Mouse (Mus musculus): Measurements from ENCODE around the gene Ndufs6. TPM values are rescaled to one million over a fixed set of nuclear protein-coding genes. Genes with fewer than 3 reads are reported as not detected.

Gene Ndufs6
- polyA plus RNA-seq (2012; ENCODE audit: low replicate concordance) = 69.9 and 134 TPM in 2 replicates

GRCm38 (mm10) chr13:73327827-73328698, at the start of gene Ndufs6, which contains the start of gene Mrpl36:
Ndufs6 (minus strand) TSS chr13:73328542.
Mrpl36 (plus strand) TSS chr13:73328513.

Other genes with a start within 250 kb of the Ndufs6 start
- 0.04 and 0.27 TPM in 2 replicates for gene Irx4, start 68.1 kb downstream of the Ndufs6 start, polyA plus RNA-seq (2012; ENCODE audit: low replicate concordance)
- 46.7 and 47.0 TPM in 2 replicates for gene Mrpl36, start within 50 bp of the Ndufs6 start, polyA plus RNA-seq (2012; ENCODE audit: low replicate concordance)
- 32.3 and 49.1 TPM in 2 replicates for gene Lpcat1, start 138.7 kb upstream of the Ndufs6 start, polyA plus RNA-seq (2012; ENCODE audit: low replicate concordance)
- gene Slc6a3, start 208.2 kb upstream of the Ndufs6 start, polyA plus RNA-seq (2012; ENCODE audit: low replicate concordance) = not detected in 2 replicates